Mouse (Mus musculus) intestine, embryonic 15.5 days (tissue): Measurements from ENCODE around the gene Zdhhc3. TPM values are rescaled to one million over a fixed set of nuclear protein-coding genes. Genes with fewer than 3 reads are reported as not detected.
A peak's percentile ranks its signal among the peaks of the same experiment; 100 is the strongest.

Experiments
- ATAC-seq: fragments of 200-750 bp; cut with Nextera tagmentation; 2 replicates; pipeline ENCODE4 v1.8.0; 2017; ENCODE audit warnings: moderate TSS enrichment, moderate library complexity
- H3K27ac ChIP-seq: fragments of 300-500 bp; sonication (generic); 2 replicates; pipeline ENCODE4 v1.5.1; 2015; ENCODE audit warnings: mild to moderate bottlenecking, inconsistent platforms
- H3K27me3 ChIP-seq: fragments of 300-500 bp; sonication (generic); replicated peaks from 2 replicates; pipeline ENCODE4 v1.6.1; 2015; ENCODE audit warnings: inconsistent platforms
- H3K36me3 ChIP-seq: fragments of 300-500 bp; sonication (generic); 2 replicates; pipeline ENCODE4 v1.6.1; 2015; ENCODE audit warnings: inconsistent platforms
- H3K4me1 ChIP-seq: fragments of 300-500 bp; sonication (generic); replicated peaks from 2 replicates; pipeline ENCODE4 v1.6.1; 2015; ENCODE audit warnings: inconsistent platforms
- H3K4me2 ChIP-seq: fragments of 300-500 bp; sonication (generic); replicated peaks from 2 replicates; pipeline ENCODE4 v1.6.1; 2015; ENCODE audit warnings: mild to moderate bottlenecking, inconsistent platforms
- H3K4me3 ChIP-seq: fragments of 300-500 bp; sonication (generic); replicated peaks from 2 replicates; pipeline ENCODE4 v1.5.1; 2015; ENCODE audit warnings: inconsistent platforms
- H3K9ac ChIP-seq: fragments of 300-500 bp; sonication (generic); 2 replicates; pipeline ENCODE4 v1.6.1; 2015; ENCODE audit warnings: inconsistent platforms
- H3K9me3 ChIP-seq: fragments of 300-500 bp; sonication (generic); 2 replicates; pipeline ENCODE4 v1.6.1; 2016; ENCODE audit warnings: inconsistent platforms
- WGBS: fragments of 180-500 bp; shearing (Covaris S2); methylation state at CpG from one replicate; pipeline ENCODE4 v1.1.7; 2015; 5-methylcytosine and 5-hydroxymethylcytosine counted together
- polyA plus RNA-seq: library from polyadenylated mRNA; unstranded; fragments of >200 nt; fragmentation: Nextera tagmentation; extraction: Ambion mirVana; gene quantifications from 2 replicates; pipeline ENCODE4 v1.2.1, GENCODE M21; 2015

Gene Zdhhc3
- 78.6 and 82.6 TPM in 2 replicates for polyA plus RNA-seq

GRCm38 (mm10) chr9:123112805-123113521, at the start of gene Zdhhc3, which contains the start of gene Exosc7:
Zdhhc3 (minus strand) TSS chr9:123113205.
Exosc7 (plus strand) TSS chr9:123113215.
- peaks cover 13% of the 10 kb centered on the region for H3K4me1 ChIP-seq
- no peaks in the 10 kb centered on the region for H3K9me3 ChIP-seq

GRCm38 (mm10) chr9:123161792-123162191, 48.8 kb upstream of the Zdhhc3 start:
- WGBS: 66% methylated on average over 2 of the region's 2 CpGs
- no peak overlapping the region for H3K9ac ChIP-seq

More at GRCm38 (mm10) chr9:123112805-123113521, at the start of gene Zdhhc3, which contains the start of gene Exosc7:
- Histone ChIP-seq H3K36me3 (no peaks in the 10 kb centered on the region), H3K27ac (peak within 1 kb of the TSS; percentile 98), H3K4me3 (peak within 1 kb of the TSS; percentile 98), H3K4me2 (peak within 1 kb of the TSS; percentile 79), H3K9ac (peak within 1 kb of the TSS; percentile 95), H3K27me3 (no peaks in the 10 kb centered on the region)
- ATAC-seq: peak; percentile 96
- under 1% methylated on average over 79 of the region's 79 CpGs for WGBS

GRCm38 (mm10) chr9:123159330-123159729, 46.3 kb upstream of the Zdhhc3 start:
- no peak for ATAC-seq
- 56% methylated on average over 7 of the region's 7 CpGs for WGBS

More at GRCm38 (mm10) chr9:123161792-123162191, 48.8 kb upstream of the Zdhhc3 start:
- Histone ChIP-seq H3K27ac (no peak overlapping the region), H3K36me3 (no peaks in the 10 kb centered on the region), H3K4me1 (no peaks in the 10 kb centered on the region), H3K27me3 (no peaks in the 10 kb centered on the region), H3K4me3 (no peak overlapping the region), H3K9me3 (no peaks in the 10 kb centered on the region), H3K4me2 (no peak overlapping the region)
- no peak for ATAC-seq

GRCm38 (mm10) chr9:123158125-123158836, 45.3 kb upstream of the Zdhhc3 start:
- Histone ChIP-seq H3K4me1 (no peaks in the 10 kb centered on the region), H3K27ac (no peak overlapping the region), H3K27me3 (no peaks in the 10 kb centered on the region), H3K4me3 (no peak overlapping the region), H3K9ac (no peak overlapping the region), H3K9me3 (no peaks in the 10 kb centered on the region), H3K36me3 (no peaks in the 10 kb centered on the region), H3K4me2 (no peak overlapping the region)
- WGBS: 54% methylated on average over 8 of the region's 8 CpGs
- ATAC-seq: no peak

More at GRCm38 (mm10) chr9:123159330-123159729, 46.3 kb upstream of the Zdhhc3 start:
- H3K4me2 ChIP-seq: no peak overlapping the region
- no peaks in the 10 kb centered on the region for H3K36me3 ChIP-seq
- no peaks in the 10 kb centered on the region for H3K4me1 ChIP-seq
- H3K9me3 ChIP-seq: no peaks in the 10 kb centered on the region
- H3K27ac ChIP-seq: no peak overlapping the region
- H3K4me3 ChIP-seq: no peak overlapping the region
- no peaks in the 10 kb centered on the region for H3K27me3 ChIP-seq
- H3K9ac ChIP-seq: no peak overlapping the region

- Histone ChIP-seq H3K4me2 (no peak overlapping the region), H3K4me1 (no peaks in the 10 kb centered on the region), H3K9me3 (no peaks in the 10 kb centered on the region), H3K36me3 (no peaks in the 10 kb centered on the region), H3K27me3 (no peaks in the 10 kb centered on the region), H3K9ac (no peak overlapping the region), H3K27ac (no peak overlapping the region), H3K4me3 (no peak overlapping the region)
- ATAC-seq: no peak
These were observed 44.7 kb upstream of the Zdhhc3 start for GRCm38 (mm10) chr9:123157699-123158098.

GRCm38 (mm10) chr9:123156910-123157361, 43.9 kb upstream of the Zdhhc3 start:
- Histone ChIP-seq H3K27me3 (no peaks in the 10 kb centered on the region), H3K9me3 (no peaks in the 10 kb centered on the region), H3K4me1 (no peaks in the 10 kb centered on the region), H3K4me2 (peak overlapping the region; percentile 56), H3K27ac (no peak overlapping the region), H3K9ac (peak overlapping the region; percentile 21; the same call in 1 of the 2 replicates), H3K36me3 (no peaks in the 10 kb centered on the region), H3K4me3 (0 out of 2 replicates have a peak overlapping the region, but pooled peaks have one; percentile 7)
- peak; percentile 51 for ATAC-seq
- 36% methylated on average over 30 of the region's 30 CpGs for WGBS

GRCm38 (mm10) chr9:123153121-123153520, 40.1 kb upstream of the Zdhhc3 start:
- WGBS: 88% methylated on average over 2 of the region's 2 CpGs
- no peak overlapping the region for H3K4me2 ChIP-seq
- ATAC-seq: no peak

GRCm38 (mm10) chr9:123152026-123152425, 39.0 kb upstream of the Zdhhc3 start:
- ATAC-seq: peak; percentile 44; the same call in 1 of the 2 replicates
- H3K27me3 ChIP-seq: no peaks in the 10 kb centered on the region
- H3K9me3 ChIP-seq: no peaks in the 10 kb centered on the region
- H3K4me1 ChIP-seq: no peaks in the 10 kb centered on the region
- WGBS: 55% methylated on average over 3 of the region's 3 CpGs
- H3K4me3 ChIP-seq: no peak overlapping the region
- H3K27ac ChIP-seq: no peak overlapping the region
- no peak overlapping the region for H3K9ac ChIP-seq
- no peaks in the 10 kb centered on the region for H3K36me3 ChIP-seq
- H3K4me2 ChIP-seq: no peak overlapping the region

More at GRCm38 (mm10) chr9:123153121-123153520, 40.1 kb upstream of the Zdhhc3 start:
- H3K27ac ChIP-seq: no peak overlapping the region
- no peaks in the 10 kb centered on the region for H3K4me1 ChIP-seq
- no peaks in the 10 kb centered on the region for H3K27me3 ChIP-seq
- H3K9ac ChIP-seq: no peak overlapping the region
- no peak overlapping the region for H3K4me3 ChIP-seq
- no peaks in the 10 kb centered on the region for H3K9me3 ChIP-seq
- no peaks in the 10 kb centered on the region for H3K36me3 ChIP-seq

GRCm38 (mm10) chr9:123151561-123151960, 38.6 kb upstream of the Zdhhc3 start:
- Histone ChIP-seq H3K9me3 (no peaks in the 10 kb centered on the region), H3K27ac (no peak overlapping the region), H3K36me3 (no peaks in the 10 kb centered on the region), H3K4me2 (no peak overlapping the region), H3K4me1 (no peaks in the 10 kb centered on the region), H3K4me3 (no peak overlapping the region), H3K27me3 (no peaks in the 10 kb centered on the region), H3K9ac (no peak overlapping the region)
- no peak for ATAC-seq
- 46% methylated on average over 1 of the region's 1 CpGs for WGBS

GRCm38 (mm10) chr9:123150241-123151020, 37.4 kb upstream of the Zdhhc3 start, which contains the start of gene Clec3b:
Clec3b (plus strand) TSS chr9:123150946.
- Histone ChIP-seq H3K27me3 (no peaks in the 10 kb centered on the region), H3K9ac (no peak within 1 kb of the TSS), H3K36me3 (no peaks in the 10 kb centered on the region), H3K27ac (no peak within 1 kb of the TSS), H3K4me3 (no peak within 1 kb of the TSS), H3K4me2 (no peak within 1 kb of the TSS), H3K9me3 (no peaks in the 10 kb centered on the region), H3K4me1 (no peaks in the 10 kb centered on the region)
- 73% methylated on average over 5 of the region's 5 CpGs for WGBS
- ATAC-seq: no peak

GRCm38 (mm10) chr9:123148430-123148829, 35.4 kb upstream of the Zdhhc3 start:
- no peak overlapping the region for H3K4me3 ChIP-seq
- peak; percentile 28; the same call in 1 of the 2 replicates for ATAC-seq
- H3K9ac ChIP-seq: no peak overlapping the region
- no peak overlapping the region for H3K4me2 ChIP-seq
- H3K27ac ChIP-seq: no peak overlapping the region
- 61% methylated on average over 5 of the region's 5 CpGs for WGBS
- H3K27me3 ChIP-seq: no peaks in the 10 kb centered on the region
- no peaks in the 10 kb centered on the region for H3K9me3 ChIP-seq
- no peaks in the 10 kb centered on the region for H3K4me1 ChIP-seq
- H3K36me3 ChIP-seq: no peaks in the 10 kb centered on the region
